Mouse (Mus musculus): ENCODE results near the gene Zfp300. TPM values are rescaled to one million over a fixed set of nuclear protein-coding genes. Genes with fewer than 3 reads are reported as not detected.

The Zfp300 gene
- polyA plus RNA-seq (2015; fragmentation: Nextera tagmentation; extraction: Ambion mirVana): 0.60 and 0.77 TPM in 2 replicates

DNA sequence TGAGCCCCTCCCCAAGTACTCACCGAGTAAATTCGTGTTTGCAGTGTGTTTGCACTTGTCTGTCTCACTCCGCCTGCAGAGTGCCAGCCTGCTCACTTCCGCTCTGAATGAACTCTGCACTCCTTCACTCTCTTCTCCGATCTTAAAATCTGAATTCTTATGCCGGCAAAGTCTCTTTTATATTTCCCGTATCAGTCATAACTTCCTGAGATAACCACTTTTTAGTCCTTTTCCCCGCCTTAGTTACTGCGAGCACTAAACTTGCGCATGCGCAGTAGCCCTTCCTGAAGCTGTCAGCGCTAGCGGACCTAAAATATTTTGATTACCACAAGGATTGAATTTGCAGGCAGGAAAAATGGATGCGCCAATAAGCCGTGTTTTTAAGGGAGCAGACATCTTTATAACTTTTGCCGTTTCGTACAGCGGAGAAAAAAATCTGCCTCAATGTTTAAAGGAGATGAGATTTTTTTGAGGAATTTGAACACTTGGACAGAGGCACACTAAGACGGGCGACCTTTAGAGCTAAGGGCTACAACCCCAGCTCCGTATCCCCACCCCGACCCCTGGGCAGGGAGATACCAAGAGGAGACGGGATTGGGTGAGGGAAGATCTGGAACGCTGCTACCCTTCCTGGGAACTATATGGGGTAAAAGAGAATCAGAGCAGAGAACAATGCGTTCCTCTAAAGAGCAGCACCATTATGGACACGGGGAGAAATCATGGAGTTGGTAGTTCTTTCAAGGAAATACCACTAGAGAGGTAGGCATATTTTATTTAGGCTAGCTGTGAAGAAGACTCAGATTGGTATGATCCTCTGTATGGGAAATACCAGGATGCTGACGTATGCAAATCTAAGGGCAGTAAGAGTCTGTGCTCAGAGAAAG is at the start of gene Zfp300:
TSS of gene Zfp300 (minus strand) at position 545 of the 884 bp plus-strand sequence.
- no peaks in the 10 kb centered on the region for H3K4me1 ChIP-seq (ENCODE audit: control insufficient read depth, insufficient read depth, low read length)

DNA sequence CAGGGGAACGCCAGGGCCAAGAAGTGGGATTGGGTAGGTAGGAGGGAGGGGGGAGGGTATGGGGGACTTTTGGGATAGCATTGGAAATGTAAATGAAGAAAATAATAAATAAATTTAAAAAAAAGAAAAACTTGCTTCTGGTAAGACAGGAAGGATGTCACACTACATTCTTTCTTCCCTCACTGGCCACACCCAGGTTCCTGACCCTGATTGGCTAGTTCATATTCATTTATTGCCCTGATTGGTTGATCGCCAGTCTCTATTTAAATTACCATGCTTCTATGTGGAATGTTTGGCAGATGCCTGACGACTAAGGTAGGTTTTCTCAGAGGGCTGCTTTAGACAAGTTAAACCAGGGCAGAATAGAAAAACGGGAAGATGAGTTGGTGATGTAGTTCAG is 26.2 kb upstream of the Zfp300 start, which contains the start of gene Ssxa1:
TSS of gene Ssxa1 (plus strand) at position 301 of the 400 bp plus-strand sequence.
- WGBS: 70% methylated on average over 4 of the region's 4 CpGs
- H3K9ac ChIP-seq (ENCODE audit: low read length): no peak within 1 kb of the TSS
- H3K4me1 ChIP-seq (ENCODE audit: control insufficient read depth, insufficient read depth, low read length): no peaks in the 10 kb centered on the region
- no peak for ATAC-seq (replicated peaks; ENCODE audit: extremely low read depth, insufficient read depth, low FRiP score)
- no peak within 1 kb of the TSS for H3K4me2 ChIP-seq (ENCODE audit: low read depth, low read length)
- no peak within 1 kb of the TSS for H3K27ac ChIP-seq (ENCODE audit: low read length)
- no peaks in the 10 kb centered on the region for H3K27me3 ChIP-seq (ENCODE audit: control insufficient read depth, insufficient read depth, low read length)
- H3K9me3 ChIP-seq (replicated peaks; ENCODE audit: control insufficient read depth, low read length): no peaks in the 10 kb centered on the region
- no peaks in the 10 kb centered on the region for H3K36me3 ChIP-seq (ENCODE audit: control insufficient read depth, insufficient read depth)
- H3K4me3 ChIP-seq (ENCODE audit: low read length): no peak within 1 kb of the TSS

More for the DNA sequence above, at the start of gene Zfp300:
- ATAC-seq (replicated peaks; ENCODE audit: extremely low read depth, insufficient read depth, low FRiP score): peak; percentile 70; the same call in 1 of the 2 replicates
- Histone ChIP-seq H3K9me3 (replicated peaks; ENCODE audit: control insufficient read depth, low read length) (peaks cover 2% of the 10 kb centered on the region; the same call in 1 of the 2 replicates), H3K4me3 (ENCODE audit: low read length) (peak within 1 kb of the TSS; percentile 56), H3K27ac (ENCODE audit: low read length) (peak within 1 kb of the TSS; percentile 66), H3K9ac (ENCODE audit: low read length) (peak within 1 kb of the TSS; percentile 73), H3K4me2 (ENCODE audit: low read depth, low read length) (peak within 1 kb of the TSS; percentile 70), H3K27me3 (ENCODE audit: control insufficient read depth, insufficient read depth, low read length) (no peaks in the 10 kb centered on the region), H3K36me3 (ENCODE audit: control insufficient read depth, insufficient read depth) (no peaks in the 10 kb centered on the region)
- 15% methylated on average over 27 of the region's 27 CpGs for WGBS

DNA sequence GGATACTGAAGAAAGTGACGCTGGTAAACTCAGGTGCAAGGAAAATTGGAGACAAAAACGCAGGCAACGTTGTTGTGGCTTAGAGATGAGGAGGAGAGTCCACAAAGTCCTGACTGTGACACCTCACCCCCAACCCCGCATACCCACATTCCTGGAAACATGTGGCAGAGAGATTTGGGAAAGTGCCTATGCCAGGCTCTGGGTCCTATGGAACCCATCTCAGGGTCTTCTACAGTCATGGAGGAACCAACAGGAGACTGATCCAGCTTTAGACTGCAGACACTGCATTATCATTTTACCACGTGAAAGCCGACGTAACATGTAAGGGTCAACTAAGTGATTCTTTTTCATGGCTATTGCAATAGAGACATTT is 526 bp upstream of the Zfp300 start:
- H3K36me3 ChIP-seq (ENCODE audit: control insufficient read depth, insufficient read depth): no peaks in the 10 kb centered on the region
- H3K27ac ChIP-seq (ENCODE audit: low read length): no peak overlapping the region; the same call in 1 of the 2 replicates
- H3K27me3 ChIP-seq (ENCODE audit: control insufficient read depth, insufficient read depth, low read length): no peaks in the 10 kb centered on the region
- peak overlapping the region; percentile 56 for H3K4me3 ChIP-seq (ENCODE audit: low read length)
- no peak for ATAC-seq (replicated peaks; ENCODE audit: extremely low read depth, insufficient read depth, low FRiP score)
- H3K4me2 ChIP-seq (ENCODE audit: low read depth, low read length): peak overlapping the region; percentile 70
- no peaks in the 10 kb centered on the region for H3K4me1 ChIP-seq (ENCODE audit: control insufficient read depth, insufficient read depth, low read length)
- H3K9ac ChIP-seq (ENCODE audit: low read length): no peak overlapping the region; the same call in 1 of the 2 replicates
- WGBS: 42% methylated on average over 7 of the region's 7 CpGs
- peaks cover 2% of the 10 kb centered on the region; the same call in 1 of the 2 replicates for H3K9me3 ChIP-seq (replicated peaks; ENCODE audit: control insufficient read depth, low read length)

DNA sequence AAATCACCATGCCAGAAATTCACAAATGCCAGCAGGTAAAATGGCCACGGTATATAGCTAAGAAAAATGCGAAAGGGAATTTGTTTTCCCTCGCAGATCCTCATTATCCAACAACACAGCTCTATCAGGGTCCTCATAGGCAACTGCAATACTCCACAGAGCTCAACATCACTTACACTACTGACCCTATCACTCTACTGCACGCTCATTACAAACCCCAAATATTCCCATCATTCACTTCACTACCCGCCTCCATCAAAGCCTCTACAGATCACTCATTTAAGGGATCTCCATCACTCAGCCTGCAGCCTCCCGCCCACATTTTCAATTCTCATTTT is 713 bp downstream of the Zfp300 start:
- ATAC-seq (replicated peaks; ENCODE audit: extremely low read depth, insufficient read depth, low FRiP score): 0 out of 2 replicates have a peak, but pooled peaks have one; percentile 6
- H3K27me3 ChIP-seq (ENCODE audit: control insufficient read depth, insufficient read depth, low read length): no peaks in the 10 kb centered on the region
- peak overlapping the region; percentile 70 for H3K4me2 ChIP-seq (ENCODE audit: low read depth, low read length)
- peaks cover 2% of the 10 kb centered on the region; the same call in 1 of the 2 replicates for H3K9me3 ChIP-seq (replicated peaks; ENCODE audit: control insufficient read depth, low read length)
- no peaks in the 10 kb centered on the region for H3K4me1 ChIP-seq (ENCODE audit: control insufficient read depth, insufficient read depth, low read length)
- H3K4me3 ChIP-seq (ENCODE audit: low read length): peak overlapping the region; percentile 56
- peak overlapping the region; percentile 52; the same call in 1 of the 2 replicates for H3K9ac ChIP-seq (ENCODE audit: low read length)
- no peak overlapping the region for H3K27ac ChIP-seq (ENCODE audit: low read length)
- WGBS: 35% methylated on average over 6 of the region's 6 CpGs
- H3K36me3 ChIP-seq (ENCODE audit: control insufficient read depth, insufficient read depth): no peaks in the 10 kb centered on the region

DNA sequence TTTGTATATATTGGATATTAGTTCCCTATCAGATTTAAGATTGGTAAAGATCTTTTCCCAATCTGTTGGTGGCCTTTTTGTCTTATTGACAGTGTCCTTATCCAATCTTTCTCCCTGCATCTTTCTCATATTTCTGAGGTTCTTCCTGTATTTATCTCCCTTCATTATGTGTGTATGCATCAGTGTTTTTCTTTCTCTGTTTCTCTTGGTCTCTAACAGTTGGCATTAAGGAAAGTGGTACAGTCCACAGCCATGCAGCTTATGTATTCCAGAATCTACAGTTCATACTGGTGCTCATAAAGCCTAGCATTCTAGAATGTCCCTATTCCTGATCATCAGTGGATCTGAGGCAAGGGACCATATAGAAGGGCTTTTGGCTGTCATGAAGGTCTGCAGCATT is 21.2 kb downstream of the Zfp300 start, which contains the start of gene Spaca5:
TSS of gene Spaca5 (plus strand) at position 301 of the 400 bp plus-strand sequence.
- no peak within 1 kb of the TSS for H3K9ac ChIP-seq (ENCODE audit: low read length)
- H3K36me3 ChIP-seq (ENCODE audit: control insufficient read depth, insufficient read depth): no peaks in the 10 kb centered on the region
- ATAC-seq (replicated peaks; ENCODE audit: extremely low read depth, insufficient read depth, low FRiP score): no peak
- no peak within 1 kb of the TSS for H3K4me2 ChIP-seq (ENCODE audit: low read depth, low read length)
- H3K4me1 ChIP-seq (ENCODE audit: control insufficient read depth, insufficient read depth, low read length): no peaks in the 10 kb centered on the region
- no peak within 1 kb of the TSS for H3K27ac ChIP-seq (ENCODE audit: low read length)
- no peaks in the 10 kb centered on the region for H3K27me3 ChIP-seq (ENCODE audit: control insufficient read depth, insufficient read depth, low read length)
- no peak within 1 kb of the TSS for H3K4me3 ChIP-seq (ENCODE audit: low read length)
- no peaks in the 10 kb centered on the region for H3K9me3 ChIP-seq (replicated peaks; ENCODE audit: control insufficient read depth, low read length)

DNA sequence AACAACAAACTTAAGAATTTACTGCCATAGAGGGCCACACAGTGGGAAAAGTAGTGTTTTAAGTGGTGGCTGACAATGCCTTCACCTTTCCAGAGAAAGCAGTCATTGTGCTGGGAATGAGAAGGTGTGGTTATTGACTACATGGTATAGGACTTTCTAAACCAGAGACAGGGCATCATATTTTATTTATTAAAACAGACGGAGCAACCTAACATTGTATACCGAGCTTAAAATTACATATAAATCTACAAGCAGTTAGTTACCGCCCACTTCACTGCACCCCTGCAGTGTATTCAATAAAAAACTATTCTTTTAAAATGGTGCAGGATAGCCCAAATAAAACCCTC is 26.8 kb downstream of the Zfp300 start:
- Histone ChIP-seq H3K27me3 (ENCODE audit: control insufficient read depth, insufficient read depth, low read length) (no peaks in the 10 kb centered on the region), H3K4me2 (ENCODE audit: low read depth, low read length) (peak overlapping the region; percentile 61), H3K27ac (ENCODE audit: low read length) (no peak overlapping the region), H3K4me1 (ENCODE audit: control insufficient read depth, insufficient read depth, low read length) (no peaks in the 10 kb centered on the region), H3K9ac (ENCODE audit: low read length) (no peak overlapping the region), H3K9me3 (replicated peaks; ENCODE audit: control insufficient read depth, low read length) (no peaks in the 10 kb centered on the region), H3K4me3 (ENCODE audit: low read length) (peak overlapping the region; percentile 64; the same call in 1 of the 2 replicates), H3K36me3 (ENCODE audit: control insufficient read depth, insufficient read depth) (no peaks in the 10 kb centered on the region)
- WGBS: 74% methylated on average over 3 of the region's 3 CpGs
- no peak for ATAC-seq (replicated peaks; ENCODE audit: extremely low read depth, insufficient read depth, low FRiP score)

DNA sequence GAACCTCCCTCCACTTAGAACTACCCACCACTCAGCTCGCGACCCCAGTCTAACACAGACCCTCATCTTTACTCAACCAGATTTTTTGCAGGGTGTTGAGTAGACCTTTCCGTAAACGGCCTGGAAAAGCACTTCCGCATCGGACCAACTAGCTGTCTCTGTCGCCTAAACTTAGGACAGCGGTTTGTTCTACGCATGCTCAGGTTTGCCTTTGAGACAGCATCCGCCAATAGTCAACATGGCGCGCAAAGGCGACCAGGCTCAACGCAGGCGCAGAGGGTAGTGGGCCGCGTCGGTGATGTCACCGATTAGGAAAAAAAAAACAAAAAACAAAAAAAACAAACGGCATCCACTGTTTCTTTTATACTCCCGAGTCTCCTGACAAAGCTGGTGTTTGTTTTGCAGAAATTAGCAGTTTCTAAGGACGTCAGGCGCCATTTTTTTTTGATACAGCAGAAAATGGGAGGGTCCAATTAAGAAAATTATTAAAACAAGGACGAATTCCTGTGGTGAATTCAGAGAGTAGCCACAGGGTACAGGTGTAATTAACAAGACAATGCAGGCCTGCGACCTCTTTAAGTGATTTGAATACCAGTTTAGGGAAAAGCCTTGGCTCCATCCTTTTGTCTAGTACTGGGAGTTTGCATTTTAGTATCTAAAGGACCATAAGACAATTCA is 27.3 kb downstream of the Zfp300 start, which contains the start of gene Zfp182:
TSS of gene Zfp182 (minus strand) at position 451 of the 678 bp plus-strand sequence.
- no peaks in the 10 kb centered on the region for H3K27me3 ChIP-seq (ENCODE audit: control insufficient read depth, insufficient read depth, low read length)
- 12% methylated on average over 25 of the region's 25 CpGs for WGBS
- peak within 1 kb of the TSS; percentile 64 for H3K4me3 ChIP-seq (ENCODE audit: low read length)
- no peaks in the 10 kb centered on the region for H3K4me1 ChIP-seq (ENCODE audit: control insufficient read depth, insufficient read depth, low read length)
- H3K9ac ChIP-seq (ENCODE audit: low read length): peak within 1 kb of the TSS; percentile 75
- no peaks in the 10 kb centered on the region for H3K9me3 ChIP-seq (replicated peaks; ENCODE audit: control insufficient read depth, low read length)
- H3K4me2 ChIP-seq (ENCODE audit: low read depth, low read length): peak within 1 kb of the TSS; percentile 61
- H3K36me3 ChIP-seq (ENCODE audit: control insufficient read depth, insufficient read depth): no peaks in the 10 kb centered on the region
- H3K27ac ChIP-seq (ENCODE audit: low read length): no peak within 1 kb of the TSS
- peak; percentile 91 for ATAC-seq (replicated peaks; ENCODE audit: extremely low read depth, insufficient read depth, low FRiP score)

DNA sequence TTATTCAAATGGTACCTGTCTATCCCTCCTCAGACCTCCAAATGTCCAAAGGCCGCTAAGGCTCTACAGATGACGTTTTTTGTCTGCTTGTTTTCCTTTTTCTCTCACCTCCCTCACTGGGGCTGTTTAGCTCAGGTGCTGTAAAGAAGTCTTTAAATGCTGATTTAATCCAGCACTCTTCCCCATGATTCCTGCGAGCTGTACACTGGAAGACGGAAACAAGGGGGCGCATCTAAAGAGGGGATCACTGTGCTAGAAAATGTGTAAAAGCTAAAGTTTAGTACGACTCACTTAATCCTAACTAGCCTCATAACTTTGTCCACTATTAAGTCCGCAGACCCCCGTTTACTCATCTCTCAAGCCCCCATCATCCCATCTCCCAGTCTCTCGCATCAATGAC is 27.9 kb downstream of the Zfp300 start:
- Histone ChIP-seq H3K4me1 (ENCODE audit: control insufficient read depth, insufficient read depth, low read length) (no peaks in the 10 kb centered on the region), H3K27ac (ENCODE audit: low read length) (no peak overlapping the region), H3K27me3 (ENCODE audit: control insufficient read depth, insufficient read depth, low read length) (no peaks in the 10 kb centered on the region), H3K4me3 (ENCODE audit: low read length) (peak overlapping the region; percentile 64), H3K9me3 (replicated peaks; ENCODE audit: control insufficient read depth, low read length) (no peaks in the 10 kb centered on the region), H3K36me3 (ENCODE audit: control insufficient read depth, insufficient read depth) (no peaks in the 10 kb centered on the region), H3K9ac (ENCODE audit: low read length) (peak overlapping the region; percentile 75), H3K4me2 (ENCODE audit: low read depth, low read length) (peak overlapping the region; percentile 58)
- ATAC-seq (replicated peaks; ENCODE audit: extremely low read depth, insufficient read depth, low FRiP score): peak; percentile 32; the same call in 1 of the 2 replicates
- 28% methylated on average over 9 of the region's 9 CpGs for WGBS
